Comparison of ENCODE assay signal across 21 mouse cellular contexts in the genomic region with DNA sequence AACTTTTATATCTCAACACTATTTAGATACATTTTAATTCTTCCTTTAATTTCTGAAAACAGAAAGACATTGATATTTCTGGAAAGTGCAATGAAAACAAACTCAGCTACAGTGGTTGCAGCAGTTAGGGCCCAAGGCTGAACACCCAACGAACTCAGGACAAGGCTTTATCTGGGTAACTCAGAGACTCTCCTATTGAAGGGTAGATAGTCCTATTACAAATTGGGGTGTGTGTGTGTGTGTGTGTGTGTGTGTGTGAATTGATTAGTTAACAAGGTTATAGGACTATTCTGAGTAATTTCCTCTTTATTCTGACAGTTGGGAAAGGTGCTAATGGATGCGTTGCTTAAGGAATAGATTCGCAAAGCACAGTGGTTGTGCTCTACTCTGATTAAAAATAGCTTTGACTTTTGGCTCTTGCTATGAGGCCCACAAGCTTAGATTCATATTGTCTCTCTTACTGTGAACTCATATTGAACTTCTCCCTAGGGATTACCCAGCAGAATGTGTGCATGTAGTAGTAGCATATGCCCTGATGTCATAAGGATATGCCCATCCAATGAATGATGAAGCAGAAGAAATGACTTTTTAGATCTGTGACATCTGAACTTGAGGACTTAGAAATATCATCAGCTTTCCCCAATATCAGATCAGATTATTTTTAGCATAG.
DNase-seq lines count a peak whose midpoint lies in the region; ATAC-seq and TF ChIP-seq lines count a peak whose summit lies in the region.
"Had no signal": no experiment of that assay in that cellular context is flagged by ENCODE, and none has a peak within 500 bp of the region (broad histone marks: within the 10 kb centered on the region; RNA-seq: fewer than 3 reads in every experiment).

No protein-coding gene starts in this region.

- no peak overlapping the region for H3K4me3 ChIP-seq in hindbrain, embryonic 12.5 days
- H3K4me3 ChIP-seq in midbrain, embryonic 14.5 days (replicated peaks; ENCODE audit: low read depth, low read length) = no peak overlapping the region
- H3K4me3 ChIP-seq in cerebellum, adult 2 months (replicated peaks; ENCODE audit: insufficient read depth, low read depth, low read length) = no peak overlapping the region
- H3K4me3 ChIP-seq: embryonic facial prominence, embryonic 13.5 days; limb, embryonic 13.5 days; liver, embryonic 15.5 days; megakaryocyte, embryonic 14.5 days had no signal

- ATAC-seq in hindbrain, embryonic 12.5 days (ENCODE audit: low FRiP score) = peak; percentile 86
- ATAC-seq in midbrain, embryonic 14.5 days (ENCODE audit: low FRiP score, low TSS enrichment) = peak; percentile 83
- ATAC-seq: CD4-positive, CD25-positive, alpha-beta regulatory T cell, adult 4 months; intestine, postnatal 0 days had no signal

- no peaks in the 10 kb centered on the region for H3K36me3 ChIP-seq in hindbrain, embryonic 12.5 days
- H3K36me3 ChIP-seq in midbrain, embryonic 14.5 days (ENCODE audit: control insufficient read depth, insufficient read depth, low read length) = no peaks in the 10 kb centered on the region
- H3K36me3 ChIP-seq: embryonic facial prominence, embryonic 13.5 days; G1E; limb, embryonic 13.5 days; liver, embryonic 15.5 days had no signal

- DNase-seq in embryo, embryonic 10.5 days (ENCODE audit: low spot score) = peak; percentile 4
- no peak for DNase-seq in embryo, embryonic 11 days
- DNase-seq in brain, embryonic 14.5 days (ENCODE audit: low read depth) = peak; percentile 61
- DNase-seq in midbrain, embryonic 14.5 days = peak; percentile 44
- DNase-seq in adrenal gland, postnatal 14 days = no peak
- no peak for DNase-seq in cerebellum, adult 2 months
- no peak for DNase-seq in urinary bladder, postnatal 14 days (ENCODE audit: low spot score)
- DNase-seq: cerebellum, adult 11 months; cerebellum, postnatal 36 days; heart, postnatal 4 days; kidney, postnatal 10 days; lung, postnatal 10 days; thymus, postnatal 25 days had no signal

- H3K4me1 ChIP-seq in hindbrain, embryonic 12.5 days = peaks cover 11% of the 10 kb centered on the region
- H3K4me1 ChIP-seq in midbrain, embryonic 14.5 days (ENCODE audit: control insufficient read depth, insufficient read depth, low read length) = peaks cover 17% of the 10 kb centered on the region
- no peaks in the 10 kb centered on the region for H3K4me1 ChIP-seq in cerebellum, adult 2 months (ENCODE audit: control insufficient read depth, insufficient read depth, low read length)
- H3K4me1 ChIP-seq: embryonic facial prominence, embryonic 13.5 days; limb, embryonic 13.5 days; liver, embryonic 15.5 days; megakaryocyte, embryonic 14.5 days had no signal

- no peak overlapping the region for H3K4me2 ChIP-seq in hindbrain, embryonic 12.5 days (replicated peaks)
- no peak overlapping the region for H3K4me2 ChIP-seq in midbrain, embryonic 14.5 days (ENCODE audit: low read length)
- H3K4me2 ChIP-seq: embryonic facial prominence, embryonic 13.5 days; limb, embryonic 13.5 days; liver, embryonic 15.5 days had no signal

- H3K27me3 ChIP-seq in hindbrain, embryonic 12.5 days = peaks cover 13% of the 10 kb centered on the region; the same call in 1 of the 2 replicates
- peaks cover 4% of the 10 kb centered on the region for H3K27me3 ChIP-seq in midbrain, embryonic 14.5 days (ENCODE audit: control insufficient read depth, insufficient read depth, low read length)
- no peaks in the 10 kb centered on the region for H3K27me3 ChIP-seq in cerebellum, adult 2 months (ENCODE audit: control insufficient read depth, insufficient read depth, low read length)
- H3K27me3 ChIP-seq: embryonic facial prominence, embryonic 13.5 days; limb, embryonic 13.5 days; liver, embryonic 15.5 days; megakaryocyte, embryonic 14.5 days had no signal

- no peak for TF ChIP-seq CTCF in brain, embryonic 14.5 days (IDR thresholded peaks at IDR 0.05; ENCODE audit: borderline replicate concordance, extremely low read depth, insufficient read depth, insufficient read length)
- TF ChIP-seq CTCF in cerebellum, adult 2 months (IDR thresholded peaks at IDR 0.05; ENCODE audit: borderline replicate concordance, insufficient read depth, low read depth, low read length) = no peak

- H3K9me3 ChIP-seq in hindbrain, embryonic 12.5 days (replicated peaks) = no peaks in the 10 kb centered on the region
- H3K9me3 ChIP-seq in midbrain, embryonic 14.5 days (ENCODE audit: control insufficient read depth, low read length) = no peaks in the 10 kb centered on the region
- H3K9me3 ChIP-seq: embryonic facial prominence, embryonic 13.5 days; G1E; limb, embryonic 13.5 days; liver, embryonic 15.5 days; megakaryocyte, embryonic 14.5 days had no signal

- 36% methylated on average over 3 of the region's 3 CpGs for WGBS in hindbrain, embryonic 12.5 days
- 38% methylated on average over 3 of the region's 3 CpGs for WGBS in midbrain, embryonic 14.5 days
- 50% methylated on average over 3 of the region's 3 CpGs for WGBS in cerebellum, adult 2 months

- no peak for TF ChIP-seq POLR2A in brain, embryonic 14.5 days (IDR thresholded peaks at IDR 0.05; ENCODE audit: borderline replicate concordance, extremely low read depth, insufficient read depth, insufficient read length, poor library complexity, severe bottlenecking)
- TF ChIP-seq POLR2A in cerebellum, adult 2 months (IDR thresholded peaks at IDR 0.05; ENCODE audit: borderline replicate concordance, insufficient read depth, low read length) = no peak

- peak overlapping the region; percentile 66; the same call in 1 of the 2 replicates for H3K27ac ChIP-seq in hindbrain, embryonic 12.5 days
- no peak overlapping the region for H3K27ac ChIP-seq in midbrain, embryonic 14.5 days (replicated peaks; ENCODE audit: low read depth, low read length)
- H3K27ac ChIP-seq in cerebellum, adult 2 months (ENCODE audit: insufficient read depth, low read length) = no peak overlapping the region
- H3K27ac ChIP-seq: embryonic facial prominence, embryonic 13.5 days; limb, embryonic 13.5 days; liver, embryonic 15.5 days had no signal

- H3K9ac ChIP-seq in hindbrain, embryonic 12.5 days = no peak overlapping the region
- H3K9ac ChIP-seq in midbrain, embryonic 14.5 days (replicated peaks; ENCODE audit: low read length) = no peak overlapping the region
- H3K9ac ChIP-seq: embryonic facial prominence, embryonic 13.5 days; limb, embryonic 13.5 days; liver, embryonic 15.5 days had no signal

Comparison
In these comparisons a context has a peak if more than half of its experiments do, and no peak if none do; other contexts are left out.
1. DNase-seq: peak in embryo, embryonic 10.5 days (single experiment), brain, embryonic 14.5 days (single experiment) and midbrain, embryonic 14.5 days (single experiment); none in embryo, embryonic 11 days (single experiment), adrenal gland, postnatal 14 days (single experiment), cerebellum, adult 2 months (0 of 2) and urinary bladder, postnatal 14 days (single experiment).